Mouse (Mus musculus): ENCODE measurements around the gene Casp9. TPM values are rescaled to one million over a fixed set of nuclear protein-coding genes. Genes with fewer than 3 reads are reported as not detected.

Casp9 gene
- polyA plus RNA-seq (2016; fragmentation: Nextera tagmentation; extraction: Ambion mirVana): 25.5 and 27.0 TPM in 2 replicates

GRCm38 (mm10) chr4:141793282-141794151 is at the start of gene Casp9:
TSS of gene Casp9 (plus strand) at chr4:141793612.
- peak; percentile 98 for DNase-seq (ENCODE audit: low spot score)
- Histone ChIP-seq H3K4me3 (peak within 1 kb of the TSS; percentile 78), H3K27me3 (ENCODE audit: insufficient read depth, poor library complexity, severe bottlenecking) (no peaks in the 10 kb centered on the region), H3K9me3 (no peaks in the 10 kb centered on the region), H3K4me1 (replicated peaks) (peaks cover 38% of the 10 kb centered on the region), H3K27ac (peak within 1 kb of the TSS; percentile 93), H3K36me3 (peaks cover 25% of the 10 kb centered on the region)
- under 1% methylated on average over 80 of the region's 80 CpGs for WGBS

GRCm38 (mm10) chr4:141746578-141747346 is 46.6 kb upstream of the Casp9 start, which contains the start of gene Agmat:
TSS of gene Agmat (plus strand) at chr4:141746672.
- peaks cover 12% of the 10 kb centered on the region; the same call in 1 of the 2 replicates for H3K27me3 ChIP-seq (ENCODE audit: insufficient read depth, poor library complexity, severe bottlenecking)
- H3K4me1 ChIP-seq (replicated peaks): peaks cover 16% of the 10 kb centered on the region
- H3K4me3 ChIP-seq: no peak within 1 kb of the TSS
- WGBS: 18% methylated on average over 25 of the region's 25 CpGs
- H3K27ac ChIP-seq: no peak within 1 kb of the TSS
- no peaks in the 10 kb centered on the region for H3K36me3 ChIP-seq
- H3K9me3 ChIP-seq: no peaks in the 10 kb centered on the region
- no peak for DNase-seq (ENCODE audit: low spot score)

GRCm38 (mm10) chr4:141749557-141749956 is 43.9 kb upstream of the Casp9 start:
- H3K9me3 ChIP-seq: no peaks in the 10 kb centered on the region
- peaks cover 12% of the 10 kb centered on the region; the same call in 1 of the 2 replicates for H3K27me3 ChIP-seq (ENCODE audit: insufficient read depth, poor library complexity, severe bottlenecking)
- DNase-seq (ENCODE audit: low spot score): no peak
- H3K36me3 ChIP-seq: no peaks in the 10 kb centered on the region
- H3K4me1 ChIP-seq (replicated peaks): peaks cover 25% of the 10 kb centered on the region
- no peak overlapping the region for H3K4me3 ChIP-seq
- 27% methylated on average over 11 of the region's 11 CpGs for WGBS
- no peak overlapping the region for H3K27ac ChIP-seq

GRCm38 (mm10) chr4:141750826-141751225 is 42.6 kb upstream of the Casp9 start:
- WGBS: 66% methylated on average over 3 of the region's 3 CpGs
- H3K36me3 ChIP-seq: no peaks in the 10 kb centered on the region
- H3K4me3 ChIP-seq: no peak overlapping the region
- H3K9me3 ChIP-seq: no peaks in the 10 kb centered on the region
- peaks cover 12% of the 10 kb centered on the region; the same call in 1 of the 2 replicates for H3K27me3 ChIP-seq (ENCODE audit: insufficient read depth, poor library complexity, severe bottlenecking)
- H3K27ac ChIP-seq: no peak overlapping the region
- peaks cover 25% of the 10 kb centered on the region for H3K4me1 ChIP-seq (replicated peaks)
- no peak for DNase-seq (ENCODE audit: low spot score)

GRCm38 (mm10) chr4:141751419-141752075 is 41.9 kb upstream of the Casp9 start:
- no peak overlapping the region for H3K4me3 ChIP-seq
- H3K9me3 ChIP-seq: no peaks in the 10 kb centered on the region
- 35% methylated on average over 4 of the region's 4 CpGs for WGBS
- 0 out of 2 replicates have a peak overlapping the region, but pooled peaks have one; percentile 4 for H3K27ac ChIP-seq
- DNase-seq (ENCODE audit: low spot score): no peak
- peaks cover 24% of the 10 kb centered on the region for H3K4me1 ChIP-seq (replicated peaks)
- peaks cover 10% of the 10 kb centered on the region; the same call in 1 of the 2 replicates for H3K27me3 ChIP-seq (ENCODE audit: insufficient read depth, poor library complexity, severe bottlenecking)
- H3K36me3 ChIP-seq: no peaks in the 10 kb centered on the region

GRCm38 (mm10) chr4:141752076-141752421 is 41.4 kb upstream of the Casp9 start:
- peak overlapping the region; percentile 4; the same call in 1 of the 2 replicates for H3K27ac ChIP-seq
- no peak overlapping the region for H3K4me3 ChIP-seq
- no peaks in the 10 kb centered on the region for H3K9me3 ChIP-seq
- peaks cover 19% of the 10 kb centered on the region for H3K4me1 ChIP-seq (replicated peaks)
- DNase-seq (ENCODE audit: low spot score): peak; percentile 18
- WGBS: 12% methylated on average over 4 of the region's 4 CpGs
- peaks cover 5% of the 10 kb centered on the region; the same call in 1 of the 2 replicates for H3K27me3 ChIP-seq (ENCODE audit: insufficient read depth, poor library complexity, severe bottlenecking)
- H3K36me3 ChIP-seq: no peaks in the 10 kb centered on the region

GRCm38 (mm10) chr4:141755375-141755930 is 38.0 kb upstream of the Casp9 start:
- WGBS: 91% methylated on average over 19 of the region's 19 CpGs
- H3K27me3 ChIP-seq (ENCODE audit: insufficient read depth, poor library complexity, severe bottlenecking): no peaks in the 10 kb centered on the region
- H3K36me3 ChIP-seq: 0 out of 2 replicates have a peak, but pooled peaks cover 5% of the 10 kb centered on the region
- DNase-seq (ENCODE audit: low spot score): no peak
- H3K9me3 ChIP-seq: no peaks in the 10 kb centered on the region
- H3K4me3 ChIP-seq: no peak overlapping the region
- H3K27ac ChIP-seq: no peak overlapping the region
- H3K4me1 ChIP-seq (replicated peaks): peaks cover 14% of the 10 kb centered on the region

GRCm38 (mm10) chr4:141757124-141757523 is 36.3 kb upstream of the Casp9 start:
- H3K4me3 ChIP-seq: no peak overlapping the region
- no peak overlapping the region for H3K27ac ChIP-seq
- H3K9me3 ChIP-seq: no peaks in the 10 kb centered on the region
- peaks cover 22% of the 10 kb centered on the region for H3K36me3 ChIP-seq
- H3K27me3 ChIP-seq (ENCODE audit: insufficient read depth, poor library complexity, severe bottlenecking): no peaks in the 10 kb centered on the region
- WGBS: 91% methylated on average over 3 of the region's 3 CpGs
- H3K4me1 ChIP-seq (replicated peaks): peaks cover 5% of the 10 kb centered on the region
- DNase-seq (ENCODE audit: low spot score): no peak

GRCm38 (mm10) chr4:141758874-141759542 is 34.4 kb upstream of the Casp9 start:
- no peak for DNase-seq (ENCODE audit: low spot score)
- H3K4me1 ChIP-seq (replicated peaks): no peaks in the 10 kb centered on the region
- 82% methylated on average over 6 of the region's 6 CpGs for WGBS

GRCm38 (mm10) chr4:141760942-141761341 is 32.5 kb upstream of the Casp9 start:
- Histone ChIP-seq H3K36me3 (peaks cover 57% of the 10 kb centered on the region), H3K9me3 (no peaks in the 10 kb centered on the region), H3K4me3 (no peak overlapping the region), H3K27ac (no peak overlapping the region), H3K4me1 (replicated peaks) (no peaks in the 10 kb centered on the region), H3K27me3 (ENCODE audit: insufficient read depth, poor library complexity, severe bottlenecking) (no peaks in the 10 kb centered on the region)
- no peak for DNase-seq (ENCODE audit: low spot score)
- WGBS: 87% methylated on average over 4 of the region's 4 CpGs

More at GRCm38 (mm10) chr4:141758874-141759542, 34.4 kb upstream of the Casp9 start:
- Histone ChIP-seq H3K9me3 (no peaks in the 10 kb centered on the region), H3K4me3 (no peak overlapping the region), H3K27me3 (ENCODE audit: insufficient read depth, poor library complexity, severe bottlenecking) (no peaks in the 10 kb centered on the region), H3K36me3 (peaks cover 41% of the 10 kb centered on the region), H3K27ac (no peak overlapping the region)

GRCm38 (mm10) chr4:141762102-141762598 is 31.3 kb upstream of the Casp9 start:
- DNase-seq (ENCODE audit: low spot score): no peak
- WGBS: 93% methylated on average over 13 of the region's 13 CpGs
- Histone ChIP-seq H3K4me1 (replicated peaks) (no peaks in the 10 kb centered on the region), H3K9me3 (no peaks in the 10 kb centered on the region), H3K36me3 (peaks cover 69% of the 10 kb centered on the region), H3K4me3 (no peak overlapping the region), H3K27me3 (ENCODE audit: insufficient read depth, poor library complexity, severe bottlenecking) (no peaks in the 10 kb centered on the region), H3K27ac (no peak overlapping the region)
